Mouse (Mus musculus): ENCODE measurements around the gene Ccdc78. TPM values are rescaled to one million over a fixed set of nuclear protein-coding genes. Genes with fewer than 3 reads are reported as not detected.
"Not testable (repeated sequence)": the region's sequence is repeated elsewhere in the genome, so short reads cannot be mapped to it uniquely, and the experiment has no call there.

The Ccdc78 gene
- polyA plus RNA-seq (2015; fragmentation: Nextera tagmentation; extraction: Ambion mirVana), result 0.21 and 0.28 TPM in 2 replicates

DNA sequence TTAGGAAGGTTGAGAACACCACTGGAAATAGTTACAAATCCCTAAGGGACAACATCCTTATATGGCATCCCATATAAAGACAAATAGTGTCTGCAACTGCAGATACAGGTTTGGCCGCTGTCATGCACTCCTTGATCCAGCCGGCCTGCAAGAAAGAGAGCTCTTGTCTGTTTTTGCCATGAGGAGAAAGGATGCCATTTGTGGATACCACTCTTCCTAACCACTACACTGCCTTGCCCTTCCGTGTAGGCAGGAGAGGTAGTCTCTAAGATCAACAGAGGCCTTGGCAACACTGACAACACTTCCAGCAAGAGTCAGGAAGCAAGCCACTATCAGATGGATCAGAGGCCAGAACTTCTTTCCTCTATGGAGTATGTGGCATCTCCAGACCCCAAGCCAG lies at the start of gene Ccdc78:
TSS of gene Ccdc78 (plus strand) at position 301 of the 400 bp plus-strand sequence.
- Histone ChIP-seq H3K9me3 (ENCODE audit: control insufficient read depth, low read length) (no peaks in the 10 kb centered on the region), H3K36me3 (ENCODE audit: control insufficient read depth, insufficient read depth, low read length) (peaks cover 23% of the 10 kb centered on the region), H3K27ac (ENCODE audit: low read depth, low read length) (peak within 1 kb of the TSS; percentile 93), H3K27me3 (replicated peaks; ENCODE audit: control insufficient read depth, insufficient read depth, low read length) (no peaks in the 10 kb centered on the region), H3K4me1 (ENCODE audit: control insufficient read depth, insufficient read depth, low read depth, low read length) (peaks cover 35% of the 10 kb centered on the region), H3K4me3 (ENCODE audit: low read length) (peak within 1 kb of the TSS; percentile 70), H3K4me2 (ENCODE audit: low read length) (peak within 1 kb of the TSS; percentile 87), H3K9ac (ENCODE audit: low read depth, low read length) (peak within 1 kb of the TSS; percentile 80)
- ATAC-seq, result no peak
- WGBS, result 83% methylated on average over 3 of the region's 3 CpGs

- 83% methylated on average over 7 of the region's 7 CpGs for WGBS
- no peak for ATAC-seq
These were observed 47.5 kb upstream of the Ccdc78 start for GRCm38 (mm10) chr17:25738861-25739260.

DNA sequence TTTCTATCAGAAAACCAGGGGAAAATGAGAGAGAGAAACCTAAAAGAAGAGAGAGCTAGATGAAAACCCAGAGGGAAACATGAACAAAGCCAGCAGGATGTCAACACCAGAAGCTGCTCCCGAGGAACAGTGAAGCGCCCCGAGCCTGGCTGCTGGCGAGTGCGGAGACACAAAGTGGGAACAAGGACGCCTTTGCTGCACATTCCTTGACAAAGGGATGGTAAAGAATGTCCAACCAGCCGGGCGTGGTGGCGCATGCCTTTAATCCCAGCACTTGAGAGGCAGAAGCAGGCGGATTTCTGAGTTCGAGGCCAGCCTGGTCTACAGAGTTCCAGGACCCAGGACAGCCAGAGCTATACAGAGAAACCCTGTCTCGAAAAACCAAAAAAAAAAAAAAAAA lies 44.9 kb upstream of the Ccdc78 start:
- H3K27me3 ChIP-seq (replicated peaks; ENCODE audit: control insufficient read depth, insufficient read depth, low read length); H3K4me3 ChIP-seq (ENCODE audit: low read length); H3K4me2 ChIP-seq (ENCODE audit: low read length); H3K9ac ChIP-seq (ENCODE audit: low read depth, low read length); H3K36me3 ChIP-seq (ENCODE audit: control insufficient read depth, insufficient read depth, low read length); H3K9me3 ChIP-seq (ENCODE audit: control insufficient read depth, low read length); H3K4me1 ChIP-seq (ENCODE audit: control insufficient read depth, insufficient read depth, low read depth, low read length); H3K27ac ChIP-seq (ENCODE audit: low read depth, low read length); ATAC-seq: not testable (repeated sequence)
- 75% methylated on average over 12 of the region's 12 CpGs for WGBS

More at GRCm38 (mm10) chr17:25738861-25739260, 47.5 kb upstream of the Ccdc78 start:
- H3K9ac ChIP-seq (ENCODE audit: low read depth, low read length), result no peak overlapping the region
- H3K27ac ChIP-seq (ENCODE audit: low read depth, low read length), result no peak overlapping the region
- H3K4me3 ChIP-seq (ENCODE audit: low read length), result no peak overlapping the region
- no peaks in the 10 kb centered on the region for H3K9me3 ChIP-seq (ENCODE audit: control insufficient read depth, low read length)
- no peak overlapping the region for H3K4me2 ChIP-seq (ENCODE audit: low read length)
- no peaks in the 10 kb centered on the region for H3K36me3 ChIP-seq (ENCODE audit: control insufficient read depth, insufficient read depth, low read length)
- H3K27me3 ChIP-seq (replicated peaks; ENCODE audit: control insufficient read depth, insufficient read depth, low read length), result no peaks in the 10 kb centered on the region
- H3K4me1 ChIP-seq (ENCODE audit: control insufficient read depth, insufficient read depth, low read depth, low read length), result no peaks in the 10 kb centered on the region

- WGBS, result 91% methylated on average over 9 of the region's 9 CpGs
- H3K36me3 ChIP-seq (ENCODE audit: control insufficient read depth, insufficient read depth, low read length), result no peaks in the 10 kb centered on the region
- no peaks in the 10 kb centered on the region for H3K4me1 ChIP-seq (ENCODE audit: control insufficient read depth, insufficient read depth, low read depth, low read length)
- ATAC-seq, result no peak
- no peaks in the 10 kb centered on the region for H3K27me3 ChIP-seq (replicated peaks; ENCODE audit: control insufficient read depth, insufficient read depth, low read length)
- H3K9me3 ChIP-seq (ENCODE audit: control insufficient read depth, low read length), result no peaks in the 10 kb centered on the region
- H3K9ac ChIP-seq (ENCODE audit: low read depth, low read length), result no peak overlapping the region
- no peak overlapping the region for H3K4me2 ChIP-seq (ENCODE audit: low read length)
- H3K4me3 ChIP-seq (ENCODE audit: low read length), result no peak overlapping the region
- H3K27ac ChIP-seq (ENCODE audit: low read depth, low read length), result no peak overlapping the region
These were observed 42.5 kb upstream of the Ccdc78 start for GRCm38 (mm10) chr17:25743831-25744230.

DNA sequence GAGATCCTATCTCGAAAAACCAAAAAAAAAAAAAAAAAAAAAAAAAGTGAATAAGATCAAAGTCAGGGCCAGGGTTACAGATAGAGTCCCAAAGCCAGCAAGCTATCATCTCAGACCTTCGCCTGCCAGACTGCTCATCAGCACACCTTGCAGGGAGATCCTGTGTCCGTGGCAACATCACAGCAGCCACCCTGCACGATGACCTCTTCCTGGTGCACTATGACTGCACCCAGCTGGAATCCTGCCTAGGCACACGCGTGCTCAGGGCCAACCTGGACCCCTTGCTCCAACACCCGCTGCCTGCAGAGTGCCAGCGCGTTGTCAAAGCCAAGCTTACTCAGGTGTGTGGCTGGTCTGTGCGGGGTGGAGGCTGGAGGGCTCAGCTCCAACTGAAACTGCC lies 42.1 kb upstream of the Ccdc78 start:
- Histone ChIP-seq H3K4me3 (ENCODE audit: low read length) (no peak overlapping the region), H3K36me3 (ENCODE audit: control insufficient read depth, insufficient read depth, low read length) (no peaks in the 10 kb centered on the region), H3K4me1 (ENCODE audit: control insufficient read depth, insufficient read depth, low read depth, low read length) (no peaks in the 10 kb centered on the region), H3K9me3 (ENCODE audit: control insufficient read depth, low read length) (no peaks in the 10 kb centered on the region), H3K9ac (ENCODE audit: low read depth, low read length) (no peak overlapping the region), H3K27ac (ENCODE audit: low read depth, low read length) (no peak overlapping the region), H3K27me3 (replicated peaks; ENCODE audit: control insufficient read depth, insufficient read depth, low read length) (no peaks in the 10 kb centered on the region), H3K4me2 (ENCODE audit: low read length) (no peak overlapping the region)
- ATAC-seq, result no peak
- 78% methylated on average over 10 of the region's 10 CpGs for WGBS

GRCm38 (mm10) chr17:25748238-25748637 lies 38.1 kb upstream of the Ccdc78 start:
- Histone ChIP-seq H3K4me1 (ENCODE audit: control insufficient read depth, insufficient read depth, low read depth, low read length) (no peaks in the 10 kb centered on the region; the same call in 1 of the 2 replicates), H3K9ac (ENCODE audit: low read depth, low read length) (no peak overlapping the region), H3K27me3 (replicated peaks; ENCODE audit: control insufficient read depth, insufficient read depth, low read length) (no peaks in the 10 kb centered on the region), H3K9me3 (ENCODE audit: control insufficient read depth, low read length) (no peaks in the 10 kb centered on the region), H3K4me2 (ENCODE audit: low read length) (no peak overlapping the region), H3K36me3 (ENCODE audit: control insufficient read depth, insufficient read depth, low read length) (no peaks in the 10 kb centered on the region), H3K27ac (ENCODE audit: low read depth, low read length) (no peak overlapping the region), H3K4me3 (ENCODE audit: low read length) (no peak overlapping the region)
- no peak for ATAC-seq
- WGBS, result 96% methylated on average over 4 of the region's 4 CpGs

DNA sequence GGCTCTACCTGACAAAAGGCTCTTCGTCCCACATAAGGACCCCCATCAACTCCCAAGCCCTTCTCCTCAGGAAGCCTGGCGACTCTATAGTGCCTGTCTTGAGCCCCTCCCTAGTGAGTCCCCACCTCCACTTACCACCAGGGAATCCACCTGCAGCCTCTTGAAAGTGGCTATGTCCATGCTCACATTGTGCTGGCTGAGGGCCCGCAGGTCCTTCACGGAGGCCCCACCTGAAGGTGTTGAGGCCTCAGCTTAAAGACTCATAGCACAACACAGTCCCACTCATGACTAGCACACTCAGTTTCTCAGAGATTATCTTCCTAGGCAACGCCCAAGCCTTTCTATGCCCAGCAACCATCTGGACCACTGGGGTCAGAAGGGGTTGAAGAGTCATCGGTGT lies 37.1 kb upstream of the Ccdc78 start:
- Histone ChIP-seq H3K27ac (ENCODE audit: low read depth, low read length) (no peak overlapping the region), H3K9ac (ENCODE audit: low read depth, low read length) (no peak overlapping the region), H3K4me2 (ENCODE audit: low read length) (no peak overlapping the region), H3K9me3 (ENCODE audit: control insufficient read depth, low read length) (no peaks in the 10 kb centered on the region), H3K4me3 (ENCODE audit: low read length) (no peak overlapping the region), H3K36me3 (ENCODE audit: control insufficient read depth, insufficient read depth, low read length) (no peaks in the 10 kb centered on the region), H3K4me1 (ENCODE audit: control insufficient read depth, insufficient read depth, low read depth, low read length) (no peaks in the 10 kb centered on the region; the same call in 1 of the 2 replicates), H3K27me3 (replicated peaks; ENCODE audit: control insufficient read depth, insufficient read depth, low read length) (no peaks in the 10 kb centered on the region)
- ATAC-seq, result no peak
- 85% methylated on average over 6 of the region's 6 CpGs for WGBS

DNA sequence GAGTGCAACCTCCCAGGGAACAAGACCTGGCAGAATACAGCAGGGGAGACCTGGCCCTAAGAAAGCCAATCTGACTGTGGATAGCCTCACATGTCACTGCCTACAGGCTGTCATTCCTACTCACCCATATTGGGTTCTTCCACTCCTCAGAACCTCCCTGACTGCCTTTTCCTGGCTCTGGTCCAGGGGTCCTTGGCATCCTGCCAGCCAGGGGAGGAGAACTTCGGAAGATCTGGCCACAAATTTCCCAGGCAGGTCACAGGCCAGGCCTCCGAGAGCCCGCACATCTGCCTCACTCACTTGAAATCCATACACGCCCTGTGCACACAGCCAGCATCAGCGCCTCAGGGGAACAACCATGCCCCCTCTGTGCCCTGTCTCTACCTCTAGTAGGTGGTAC lies 34.9 kb upstream of the Ccdc78 start:
- no peak overlapping the region for H3K27ac ChIP-seq (ENCODE audit: low read depth, low read length)
- no peaks in the 10 kb centered on the region; the same call in 1 of the 2 replicates for H3K4me1 ChIP-seq (ENCODE audit: control insufficient read depth, insufficient read depth, low read depth, low read length)
- no peaks in the 10 kb centered on the region for H3K36me3 ChIP-seq (ENCODE audit: control insufficient read depth, insufficient read depth, low read length)
- no peak overlapping the region for H3K4me3 ChIP-seq (ENCODE audit: low read length)
- H3K9ac ChIP-seq (ENCODE audit: low read depth, low read length), result no peak overlapping the region
- 36% methylated on average over 5 of the region's 5 CpGs for WGBS
- H3K27me3 ChIP-seq (replicated peaks; ENCODE audit: control insufficient read depth, insufficient read depth, low read length), result no peaks in the 10 kb centered on the region
- no peak overlapping the region for H3K4me2 ChIP-seq (ENCODE audit: low read length)
- no peaks in the 10 kb centered on the region for H3K9me3 ChIP-seq (ENCODE audit: control insufficient read depth, low read length)
- ATAC-seq, result no peak

GRCm38 (mm10) chr17:25754241-25754640 lies 32.1 kb upstream of the Ccdc78 start, which contains the start of gene Msln:
Gene Msln (minus strand): TSS chr17:25754378.
- no peak within 1 kb of the TSS for H3K27ac ChIP-seq (ENCODE audit: low read depth, low read length)
- H3K4me3 ChIP-seq (ENCODE audit: low read length), result no peak within 1 kb of the TSS
- H3K4me2 ChIP-seq (ENCODE audit: low read length), result no peak within 1 kb of the TSS
- no peaks in the 10 kb centered on the region; the same call in 1 of the 2 replicates for H3K4me1 ChIP-seq (ENCODE audit: control insufficient read depth, insufficient read depth, low read depth, low read length)
- H3K27me3 ChIP-seq (replicated peaks; ENCODE audit: control insufficient read depth, insufficient read depth, low read length), result no peaks in the 10 kb centered on the region
- no peaks in the 10 kb centered on the region for H3K36me3 ChIP-seq (ENCODE audit: control insufficient read depth, insufficient read depth, low read length)
- no peak for ATAC-seq
- no peaks in the 10 kb centered on the region for H3K9me3 ChIP-seq (ENCODE audit: control insufficient read depth, low read length)
- H3K9ac ChIP-seq (ENCODE audit: low read depth, low read length), result no peak within 1 kb of the TSS
- WGBS, result 87% methylated on average over 9 of the region's 9 CpGs

GRCm38 (mm10) chr17:25755086-25755485 lies 31.3 kb upstream of the Ccdc78 start:
- no peak overlapping the region for H3K27ac ChIP-seq (ENCODE audit: low read depth, low read length)
- no peak for ATAC-seq
- H3K9me3 ChIP-seq (ENCODE audit: control insufficient read depth, low read length), result no peaks in the 10 kb centered on the region
- H3K4me2 ChIP-seq (ENCODE audit: low read length), result no peak overlapping the region
- 74% methylated on average over 4 of the region's 4 CpGs for WGBS
- no peak overlapping the region for H3K4me3 ChIP-seq (ENCODE audit: low read length)
- no peaks in the 10 kb centered on the region; the same call in 1 of the 2 replicates for H3K4me1 ChIP-seq (ENCODE audit: control insufficient read depth, insufficient read depth, low read depth, low read length)
- no peaks in the 10 kb centered on the region for H3K27me3 ChIP-seq (replicated peaks; ENCODE audit: control insufficient read depth, insufficient read depth, low read length)
- no peaks in the 10 kb centered on the region for H3K36me3 ChIP-seq (ENCODE audit: control insufficient read depth, insufficient read depth, low read length)
- no peak overlapping the region for H3K9ac ChIP-seq (ENCODE audit: low read depth, low read length)
